Mouse (Mus musculus) C2C12 (cell line): ENCODE measurements at regions not wholly inside any gene's neighbourhood (a gene's known extent, or its start where the extent isn't known, plus 50 kb on each side); places are given as distances from the start of the nearest gene placed in this dataset.

Experiments used
- CTCF ChIP-seq: IDR thresholded peaks from one replicate; pipeline ENCODE4 v1.5.1; 2011; ENCODE audit not compliant: control insufficient read depth, insufficient read depth, insufficient read length
- FOSL1 ChIP-seq: IDR thresholded peaks from one replicate; pipeline ENCODE4 v1.8.0; 2011; ENCODE audit warnings: mild to moderate bottlenecking, low read length; ENCODE audit not compliant: poor library complexity, insufficient read depth, severe bottlenecking

DNA sequence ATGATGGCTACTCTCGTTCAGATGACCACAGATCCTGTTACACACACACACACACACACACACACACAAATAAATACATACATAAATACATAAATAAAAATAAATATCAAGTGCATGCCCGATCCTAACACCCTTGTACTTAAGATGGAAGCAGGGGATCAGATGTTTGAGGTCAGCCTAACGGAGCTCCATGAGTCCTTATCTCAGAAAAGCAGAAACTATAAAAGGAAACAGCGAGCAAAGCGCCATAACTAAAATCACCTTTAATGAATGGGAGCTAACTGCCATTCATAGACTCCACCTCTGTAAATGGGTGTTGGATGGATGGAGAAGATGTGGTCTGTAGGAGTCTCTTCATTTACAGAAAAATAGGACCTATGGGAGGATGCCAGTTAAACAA is 56.8 kb upstream of the Fxr1 start:
- no peak for TF ChIP-seq CTCF
- TF ChIP-seq FOSL1, result no peak
